Mouse (Mus musculus) myocyte (in vitro differentiated cells): ENCODE results near the gene Rin1.

Source experiments
- CEBPB ChIP-seq: IDR thresholded peaks from 2 replicates; pipeline ENCODE4 v1.6.1; 2011; ENCODE audit warnings: mild to moderate bottlenecking, moderate library complexity; ENCODE audit not compliant: poor library complexity, insufficient read depth, severe bottlenecking
- E2F4 ChIP-seq: IDR thresholded peaks from one replicate; pipeline ENCODE4 v1.6.1; 2011; ENCODE audit warnings: mild to moderate bottlenecking, control low read depth, moderate library complexity; ENCODE audit not compliant: insufficient read depth
- MAX ChIP-seq: IDR thresholded peaks from one replicate; pipeline ENCODE4 v1.6.1; 2011; ENCODE audit warnings: low read depth, mild to moderate bottlenecking, control low read depth
- MYOD1 ChIP-seq, 3 experiments: IDR thresholded peaks; one replicate each; pipeline ENCODE4 v1.6.1; 2011; ENCODE audit warnings: control low read depth in 2 of 3, low read depth in 2 of 3, mild to moderate bottlenecking in 2 of 3, moderate library complexity in 1 of 3; ENCODE audit not compliant: insufficient read length in 2 of 3, control insufficient read depth in 1 of 3
- MYOG ChIP-seq, 3 experiments: IDR thresholded peaks; one replicate each; pipeline ENCODE4 v1.6.1; 2011; ENCODE audit warnings: control low read depth in 2 of 3, low read depth in 2 of 3, mild to moderate bottlenecking in 2 of 3; ENCODE audit not compliant: insufficient read length in 2 of 3, control insufficient read depth in 1 of 3, insufficient read depth in 1 of 3
- POLR2A ChIP-seq: IDR thresholded peaks from one replicate; pipeline ENCODE4 v1.6.1; 2011; ENCODE audit warnings: low read depth, mild to moderate bottlenecking, control low read depth, moderate library complexity; ENCODE audit not compliant: insufficient read length
- POLR2AphosphoS2 ChIP-seq: IDR thresholded peaks from one replicate; pipeline ENCODE4 v1.6.1; 2011; ENCODE audit warnings: low read depth, control low read depth; ENCODE audit not compliant: insufficient read length
- REST ChIP-seq: IDR thresholded peaks from one replicate; pipeline ENCODE4 v1.6.1; 2011; ENCODE audit warnings: mild to moderate bottlenecking, control low read depth, moderate library complexity; ENCODE audit not compliant: insufficient read depth, insufficient read length
- SRF ChIP-seq: IDR thresholded peaks from one replicate; pipeline ENCODE4 v1.6.1; 2011; ENCODE audit warnings: low read depth; ENCODE audit not compliant: control insufficient read depth, insufficient read length
- TCF12 ChIP-seq: IDR thresholded peaks from one replicate; pipeline ENCODE4 v1.6.1; 2011; ENCODE audit warnings: mild to moderate bottlenecking, control low read depth; ENCODE audit not compliant: poor library complexity, insufficient read depth, severe bottlenecking
- TCF3 ChIP-seq: IDR thresholded peaks from one replicate; pipeline ENCODE4 v1.6.1; 2011; ENCODE audit warnings: low read depth, control low read depth; ENCODE audit not compliant: insufficient read length
- USF1 ChIP-seq: IDR thresholded peaks from one replicate; pipeline ENCODE4 v1.6.1; 2011; ENCODE audit warnings: low read depth, mild to moderate bottlenecking, control low read depth, moderate library complexity

DNA sequence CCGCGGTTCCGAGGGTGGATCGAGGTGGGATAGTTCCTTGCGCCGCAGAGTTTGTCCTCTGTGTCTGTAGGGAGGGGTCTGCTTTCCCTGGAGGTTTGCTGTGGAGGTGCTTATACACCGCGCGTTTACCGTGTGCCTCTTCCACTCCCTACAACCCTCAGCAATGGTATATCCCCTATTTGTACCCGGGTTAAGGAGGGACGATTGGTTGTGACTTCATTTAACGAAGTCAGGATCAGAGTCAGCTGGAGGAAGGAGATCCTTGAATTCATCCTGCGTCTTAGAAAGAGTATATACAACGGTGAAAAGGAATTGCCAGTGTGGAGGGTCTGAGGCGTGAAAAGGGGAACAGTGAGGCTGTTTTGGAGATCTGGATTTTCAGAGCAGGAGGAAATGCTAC lies 8.7 kb upstream of the Rin1 start:
- no peak for TF ChIP-seq POLR2A
- TF ChIP-seq USF1, result no peak
- no peak for TF ChIP-seq CEBPB
- TF ChIP-seq MAX, result no peak
- TF ChIP-seq POLR2AphosphoS2, result no peak
- TF ChIP-seq TCF3, result no peak
- no peak for TF ChIP-seq TCF12
- no peak for TF ChIP-seq E2F4
- TF ChIP-seq SRF, result no peak
- no peak for TF ChIP-seq MYOG (IDR thresholded peaks at IDR 0.05; ENCODE audit: control insufficient read depth in 1 of 3, insufficient read depth in 1 of 3, insufficient read length in 2 of 3, low read depth in 2 of 3)
- no peak for TF ChIP-seq REST
- no peak for TF ChIP-seq MYOD1 (IDR thresholded peaks at IDR 0.05; ENCODE audit: control insufficient read depth in 1 of 3, insufficient read length in 2 of 3, low read depth in 2 of 3)
